Mouse (Mus musculus) cortical plate, adult 2 months (tissue): ENCODE data around the gene Keg1.

ENCODE experiments used
- CTCF ChIP-seq: fragments of 200-500 bp; IDR thresholded peaks from 2 replicates; pipeline ENCODE4 v1.5.1; 2011; ENCODE audit warnings: mild to moderate bottlenecking, control low read depth, low read length; ENCODE audit not compliant: insufficient read depth; ENCODE audit errors: extremely low read depth
- POLR2A ChIP-seq: fragments of 200-500 bp; IDR thresholded peaks from 2 replicates; pipeline ENCODE4 v1.6.1; 2011; ENCODE audit warnings: mild to moderate bottlenecking, low read length, control low read depth; ENCODE audit not compliant: insufficient read depth; ENCODE audit errors: extremely low read depth

- TF ChIP-seq POLR2A (no peak), CTCF (no peak)
Measured at GRCm38 (mm10) chr19:12666156-12666555, 29.4 kb upstream of the Keg1 start.
